Mouse (Mus musculus) thymus, postnatal 4 days (tissue): Measurements from ENCODE around the gene Stard13.

ENCODE experiments used
- DNase-seq: peaks from one replicate; pipeline ENCODE4 v3.0.0; 2021

Gene Stard13

DNA sequence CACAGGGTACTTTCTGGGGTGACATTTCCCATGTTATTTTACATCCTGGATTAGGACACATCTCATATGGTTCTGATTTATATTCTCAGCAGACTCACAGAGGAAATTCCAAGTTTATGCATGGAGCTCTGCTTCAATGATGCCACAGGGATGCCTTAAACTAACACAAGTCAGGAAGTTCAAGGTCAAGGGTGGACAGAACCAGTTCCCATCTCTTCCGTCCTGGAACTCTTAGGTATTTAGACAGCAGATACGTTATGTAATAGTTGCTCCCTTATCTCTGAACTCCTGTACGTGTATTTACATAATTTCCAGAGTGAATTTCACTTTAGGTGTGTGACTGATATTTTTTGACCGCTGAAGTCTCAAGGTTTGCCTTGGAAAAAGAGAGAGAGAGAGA is 130.4 kb downstream of the Stard13 start:
- no peak for DNase-seq

DNA sequence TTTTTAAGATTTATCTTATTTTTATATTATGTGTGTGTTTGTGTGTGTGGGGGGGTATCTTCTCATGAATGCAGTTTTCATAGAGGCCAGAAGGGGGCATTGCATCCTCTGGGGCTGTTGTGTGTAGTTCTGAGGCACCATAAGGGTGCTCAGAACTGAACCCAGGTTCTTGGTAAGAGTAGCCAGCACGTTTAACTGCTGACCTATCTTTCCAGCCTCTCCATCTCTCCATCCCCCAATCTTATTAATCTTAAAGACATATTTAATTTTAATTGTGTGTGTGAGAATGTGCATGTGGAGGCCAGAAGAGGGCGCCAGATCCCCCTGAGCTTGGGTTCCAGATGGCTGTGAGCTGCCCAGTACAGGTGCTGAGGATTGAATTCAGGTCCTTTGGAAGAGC is 131.4 kb downstream of the Stard13 start:
- peak; percentile 40 for DNase-seq

DNA sequence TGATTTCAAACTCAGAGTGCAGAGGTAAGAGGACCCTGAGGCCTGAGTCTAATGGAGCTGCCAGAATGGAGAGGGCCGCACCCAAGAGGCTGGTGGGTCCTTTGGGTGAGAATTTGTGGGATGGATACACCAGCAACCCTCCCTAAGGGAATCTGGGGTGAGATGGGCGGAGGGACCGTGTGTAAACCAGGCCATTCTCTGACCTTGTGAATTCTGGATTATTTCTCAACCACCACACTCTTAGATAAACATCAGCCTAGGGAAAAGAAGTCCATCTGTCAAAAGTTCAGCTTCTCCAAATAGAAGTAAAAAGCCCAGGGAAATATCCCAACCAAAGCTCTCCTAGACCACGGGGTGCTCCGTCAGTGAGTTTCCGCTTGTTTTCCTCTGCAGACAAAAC is 137.6 kb downstream of the Stard13 start:
- no peak for DNase-seq

DNA sequence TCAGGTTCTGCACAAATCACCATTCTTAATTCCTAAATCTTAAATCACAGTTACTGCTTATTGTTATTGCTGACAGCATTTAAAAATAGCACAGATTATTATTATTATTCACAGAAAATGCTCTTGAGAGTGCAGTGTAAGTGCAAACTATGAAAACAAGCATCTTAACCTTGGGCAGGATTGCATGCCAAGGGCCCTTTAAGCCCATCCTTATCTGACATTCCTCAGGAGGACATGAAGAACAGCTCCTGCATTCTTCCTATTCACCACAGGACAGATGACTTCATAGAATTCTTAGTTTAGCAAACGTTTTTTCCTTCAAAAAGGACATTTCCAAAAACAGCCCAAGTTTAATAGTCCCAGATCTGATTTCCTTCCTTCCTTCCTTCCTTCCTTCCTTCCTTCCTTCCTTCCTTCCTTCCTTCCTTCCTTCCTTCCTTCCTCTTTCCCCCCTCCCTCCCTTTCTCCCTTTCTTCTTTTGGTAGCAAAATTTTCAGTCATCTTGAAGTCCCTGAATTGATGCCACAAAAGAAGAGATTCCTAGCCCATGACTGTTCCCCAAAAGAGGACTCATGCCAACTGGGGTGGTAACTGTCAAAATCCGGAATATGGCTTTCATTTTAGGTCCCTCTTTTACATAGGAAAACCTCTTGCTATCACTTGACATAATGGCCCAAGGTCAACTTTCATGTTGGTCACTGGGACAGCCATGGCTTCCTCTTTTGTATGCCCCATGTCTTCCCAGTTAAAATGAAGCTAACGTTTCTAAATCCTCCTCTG is 140.6 kb downstream of the Stard13 start:
- DNase-seq = no peak

- DNase-seq = no peak
Observed at GRCm38 (mm10) chr5:151090996-151091395, 142.6 kb downstream of the Stard13 start.

DNA sequence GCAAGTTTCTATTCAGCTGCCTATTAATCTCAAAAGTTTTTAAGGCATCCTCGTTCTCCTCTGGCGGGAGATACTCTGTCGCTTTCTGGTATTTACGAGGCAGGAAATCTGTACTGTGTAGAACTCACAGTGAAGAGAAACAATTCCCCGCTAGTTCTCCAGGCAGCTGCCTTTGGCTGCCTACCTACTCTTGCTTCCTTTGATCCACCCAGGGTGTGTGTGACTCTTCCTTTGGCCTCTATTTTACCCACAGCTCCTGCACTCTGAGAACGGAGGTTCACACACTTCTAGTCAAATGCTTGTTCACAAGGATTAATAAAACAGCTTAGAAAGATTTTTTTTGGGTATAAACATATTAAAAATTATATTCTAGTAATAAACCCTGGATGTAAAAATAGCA is 144.4 kb downstream of the Stard13 start:
- no peak for DNase-seq

DNA sequence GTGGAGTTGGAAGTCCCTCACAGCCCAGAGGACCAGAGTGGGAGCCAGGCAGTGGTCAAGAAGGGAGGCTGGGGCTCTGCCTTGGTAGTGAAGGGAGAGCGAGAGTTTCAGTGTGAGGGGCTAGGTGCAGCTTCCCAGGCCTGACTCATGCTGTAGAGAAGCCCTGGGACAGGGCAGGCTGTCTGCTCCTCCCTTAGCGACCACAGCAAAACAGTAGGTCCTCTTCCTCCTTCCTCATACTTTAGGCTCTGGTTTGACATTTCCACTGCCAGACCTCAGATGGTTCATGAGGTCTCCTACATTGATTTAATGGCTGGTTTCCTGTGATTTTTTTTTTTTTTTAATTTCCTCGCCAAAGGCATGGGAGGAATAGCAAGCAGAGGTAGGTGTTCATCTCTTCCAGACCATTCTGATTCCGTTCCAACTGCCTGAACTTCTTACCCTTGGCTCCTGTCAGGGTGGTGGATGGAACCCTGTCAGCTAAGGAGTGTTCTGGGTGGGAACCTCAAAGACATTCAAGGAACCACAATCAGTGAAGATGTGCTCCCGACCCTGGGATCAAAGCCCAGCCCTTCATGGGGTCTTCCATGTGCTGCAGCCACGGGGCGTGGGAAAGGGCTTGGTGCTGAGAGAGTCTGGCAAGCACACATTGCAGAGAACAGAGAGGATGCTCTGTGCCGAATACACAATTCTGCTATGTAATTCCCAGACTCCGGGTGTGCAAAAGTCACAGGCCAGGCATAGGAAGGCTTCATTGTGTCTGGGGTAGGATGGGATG is 147.0 kb downstream of the Stard13 start:
- no peak for DNase-seq

- no peak for DNase-seq
Observed at GRCm38 (mm10) chr5:151085749-151086148, 147.9 kb downstream of the Stard13 start.

- DNase-seq = no peak
Observed at GRCm38 (mm10) chr5:151080276-151080675, 153.4 kb downstream of the Stard13 start.

DNA sequence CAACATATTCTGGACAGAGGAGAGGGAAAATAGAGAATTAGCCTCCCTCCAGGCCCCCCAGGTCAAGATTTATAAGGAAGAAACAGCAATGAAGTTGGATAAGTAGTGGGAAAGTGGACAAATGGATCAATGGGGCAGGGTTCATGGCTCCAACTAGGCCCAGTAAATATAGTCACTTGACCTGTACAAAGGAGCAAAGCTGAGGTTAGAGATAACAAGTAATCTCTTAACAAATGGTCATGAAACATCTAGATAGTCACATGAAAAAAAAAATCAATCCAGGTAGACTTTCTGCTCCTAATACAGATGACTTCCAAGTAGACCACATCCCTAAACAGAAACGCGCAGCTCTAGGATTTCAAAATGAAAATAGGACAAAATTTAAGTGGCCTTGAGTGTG is 155.7 kb downstream of the Stard13 start:
- DNase-seq = no peak

DNA sequence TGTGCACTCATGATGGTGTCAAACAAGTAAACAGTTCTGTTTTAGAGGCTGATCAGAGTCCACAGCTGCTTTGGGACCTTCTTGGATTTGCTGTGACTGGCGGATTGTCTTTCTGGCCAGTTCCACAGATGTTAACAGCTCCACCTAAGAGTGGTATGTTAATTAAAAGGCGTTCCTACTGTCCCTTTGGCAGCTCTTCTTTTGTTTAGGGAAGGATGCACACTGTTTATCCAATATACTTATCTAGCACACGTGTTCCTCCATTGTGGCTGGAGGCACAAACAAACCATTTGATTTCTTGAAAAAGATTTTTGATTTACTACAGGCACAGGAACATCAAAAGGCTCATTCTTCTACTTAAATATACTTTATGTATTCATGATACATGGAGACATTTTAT is 156.7 kb downstream of the Stard13 start:
- no peak for DNase-seq

- no peak for DNase-seq
Observed at GRCm38 (mm10) chr5:151074282-151074681, 159.4 kb downstream of the Stard13 start.

GRCm38 (mm10) chr5:151071430-151071829 is 162.2 kb downstream of the Stard13 start:
- DNase-seq = no peak

DNA sequence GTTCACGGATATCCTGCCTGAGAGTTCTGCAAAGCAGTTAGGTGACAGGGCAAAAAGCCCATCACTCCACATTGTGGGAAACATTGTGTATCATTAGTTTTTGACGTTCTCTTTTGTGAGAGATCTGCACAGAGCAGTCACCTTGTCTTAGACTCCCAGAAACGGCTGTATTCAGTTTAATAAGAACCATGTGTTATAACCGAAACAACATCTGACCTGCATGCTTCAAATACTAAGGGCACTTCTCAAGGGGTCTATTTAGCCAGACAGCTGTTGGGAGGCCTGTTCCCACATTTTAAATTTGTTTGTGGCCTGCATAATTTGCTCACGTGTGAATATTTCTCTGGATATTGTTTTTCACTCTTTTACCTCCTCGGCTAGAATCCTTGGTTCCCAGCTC is 162.7 kb downstream of the Stard13 start:
- DNase-seq = no peak

GRCm38 (mm10) chr5:151069569-151069968 is 164.1 kb downstream of the Stard13 start:
- DNase-seq = no peak

DNA sequence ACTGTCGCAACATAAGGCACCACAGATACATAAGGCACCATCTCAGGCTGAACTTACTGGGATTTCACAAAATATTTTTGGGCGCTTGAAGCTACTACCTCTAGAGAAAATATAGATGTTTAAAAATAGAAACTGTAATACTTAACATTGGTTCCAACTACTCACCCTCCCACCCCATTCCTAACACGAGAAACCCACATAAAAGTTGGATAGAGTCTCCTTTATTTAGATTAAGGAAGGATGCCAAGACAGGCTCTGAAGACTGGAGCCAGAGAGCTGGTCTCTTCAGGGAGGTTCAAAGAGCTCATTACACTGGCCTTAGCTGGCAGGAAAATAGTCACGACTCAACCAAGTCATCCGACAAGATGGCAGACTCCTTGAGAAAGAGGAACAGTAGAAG is 167.6 kb downstream of the Stard13 start:
- no peak for DNase-seq

DNA sequence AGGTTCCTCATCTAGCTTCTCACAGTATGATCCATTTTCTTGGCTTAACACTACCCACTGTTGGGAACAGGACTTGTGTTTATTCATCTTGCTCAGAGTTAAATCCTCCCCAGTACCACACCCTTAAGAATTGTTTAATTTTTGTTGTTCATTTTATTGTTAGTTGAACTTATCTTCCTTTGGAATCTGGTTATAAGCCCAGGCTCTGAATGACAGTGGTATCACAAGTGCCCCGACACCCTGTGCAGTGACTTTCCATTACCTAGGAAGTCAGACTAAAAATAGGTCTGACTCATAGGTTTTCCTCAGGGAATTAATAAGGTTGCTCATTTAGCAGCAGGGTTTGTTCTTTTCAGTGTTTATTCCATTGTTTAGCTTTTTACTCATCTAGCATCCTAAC is 168.4 kb downstream of the Stard13 start:
- no peak for DNase-seq

DNA sequence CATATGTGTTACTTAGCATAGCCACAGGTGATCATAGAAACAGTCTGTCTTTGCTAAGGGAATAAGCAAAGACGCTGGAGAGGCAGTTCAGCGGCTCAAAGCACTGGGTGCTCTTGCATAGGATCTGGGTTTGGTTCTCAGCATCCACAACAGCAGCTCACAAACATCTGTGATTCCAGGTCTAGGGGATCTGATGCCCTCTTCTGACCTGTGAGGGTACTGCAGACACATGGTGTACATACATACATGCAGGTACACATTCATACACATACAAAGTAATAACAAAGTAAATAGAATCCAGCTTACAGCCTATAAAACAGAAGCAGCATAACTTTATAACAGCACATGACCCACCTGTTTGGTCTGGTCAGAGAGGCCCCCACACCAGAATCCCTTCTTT is 171.7 kb downstream of the Stard13 start:
- no peak for DNase-seq

GRCm38 (mm10) chr5:151060476-151060875 is 173.2 kb downstream of the Stard13 start:
- no peak for DNase-seq

DNA sequence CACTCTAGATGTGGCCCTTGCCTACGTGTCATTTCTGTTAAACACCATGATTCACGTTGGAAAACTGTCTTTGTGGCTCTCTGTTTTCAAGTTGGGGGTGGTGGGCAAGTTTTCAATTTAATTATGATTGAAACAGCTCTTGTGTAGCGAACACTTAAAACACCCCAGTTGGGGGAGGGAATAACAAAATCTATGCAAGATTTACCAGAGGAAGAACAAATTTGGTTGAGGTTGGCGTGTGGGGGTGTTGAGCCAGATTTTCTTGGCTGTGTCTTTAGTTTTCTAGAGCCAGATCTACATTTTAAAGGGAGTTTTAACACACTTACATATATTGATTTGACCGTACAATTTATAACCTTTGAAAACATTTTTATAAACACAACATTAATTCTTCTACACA is 173.9 kb downstream of the Stard13 start:
- no peak for DNase-seq

DNA sequence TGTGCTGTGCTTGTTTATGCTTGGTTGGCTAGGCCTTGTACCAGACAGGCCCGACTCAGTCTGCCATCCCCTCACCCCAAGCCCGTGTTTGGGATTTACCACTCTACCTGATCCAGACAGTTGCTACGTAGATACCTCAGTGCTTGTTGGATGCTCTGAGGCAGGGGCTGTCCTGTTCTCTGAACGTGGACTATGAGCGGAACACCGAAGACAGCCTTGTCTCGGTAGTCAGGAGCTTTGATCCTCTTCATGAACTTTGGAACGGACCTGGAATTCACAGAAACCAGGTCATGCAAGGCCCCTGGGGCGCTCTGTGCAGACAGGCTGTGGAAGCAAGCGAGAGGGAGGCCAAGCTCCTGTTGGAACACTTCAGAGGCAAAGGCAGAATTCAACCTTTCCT is 174.3 kb downstream of the Stard13 start:
- no peak for DNase-seq

GRCm38 (mm10) chr5:151057716-151058115 is 175.9 kb downstream of the Stard13 start:
- DNase-seq = no peak

DNA sequence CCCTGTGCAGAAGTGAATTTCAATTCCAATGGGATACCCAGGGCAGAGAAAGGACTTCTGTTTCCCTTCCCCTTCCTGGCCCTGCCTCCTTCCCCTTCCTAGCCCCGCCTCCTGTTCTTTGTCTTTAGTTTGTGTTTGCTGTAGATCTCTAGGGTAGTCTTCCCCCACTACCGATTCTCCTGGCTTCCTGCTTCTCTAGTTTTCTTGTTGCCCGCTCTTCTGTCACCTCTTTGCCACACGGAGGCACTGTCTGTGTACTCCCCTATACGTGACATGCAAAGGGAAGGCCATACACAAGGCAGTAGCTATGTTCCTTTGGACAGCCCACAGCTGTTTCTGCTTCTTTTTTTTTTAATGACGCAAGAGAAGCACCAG is 176.7 kb downstream of the Stard13 start:
- no peak for DNase-seq

DNA sequence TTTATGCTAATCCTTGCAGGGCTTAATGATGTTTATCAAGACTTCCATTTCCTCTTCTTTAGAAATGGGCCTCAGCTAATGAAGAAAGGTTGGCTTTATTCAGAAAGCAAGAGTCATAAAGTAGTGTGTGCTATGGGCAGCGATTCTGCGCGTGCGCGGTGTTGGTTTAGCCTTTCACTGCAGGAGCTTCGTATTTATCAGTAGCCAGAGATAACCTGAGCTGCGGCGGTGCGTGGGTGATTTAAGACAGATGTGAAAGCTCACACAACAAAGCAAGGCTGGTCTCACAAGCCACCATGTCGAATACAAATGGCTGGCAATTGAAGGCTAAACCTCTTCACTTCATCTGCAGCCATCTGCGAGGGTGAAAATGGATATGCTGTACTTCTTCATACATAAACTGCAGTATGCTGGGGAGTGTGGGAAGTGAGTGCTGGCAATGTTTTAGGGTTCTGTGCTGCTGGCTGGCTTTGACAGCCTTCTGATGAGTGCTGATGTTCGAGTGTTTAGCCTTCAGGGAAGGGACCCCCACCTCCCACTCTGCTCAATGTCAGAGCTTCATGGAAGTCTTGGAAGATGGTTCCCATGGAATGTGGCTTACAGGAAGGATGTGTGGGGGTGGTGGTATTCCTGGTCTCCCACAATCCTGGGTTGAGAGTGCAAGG is 177.2 kb downstream of the Stard13 start:
- no peak for DNase-seq
